Mouse (Mus musculus) 3134 (cell line): Measurements from ENCODE around the gene Gm5926.
"Not testable (repeated sequence)": the region's sequence is repeated elsewhere in the genome, so short reads cannot be mapped to it uniquely, and the experiment has no call there.

Experiments
- DNase-seq: peaks from one replicate; pipeline ENCODE4 v3.0.0-alpha.2; 2011; ENCODE audit warnings: low spot score; ENCODE audit not compliant: insufficient read length; ENCODE audit errors: extremely low read depth

Gene Gm5926

GRCm38 (mm10) chrX:32650416-32650815, at the start of gene Gm5926:
TSS of gene Gm5926 (plus strand) at chrX:32650716.
- DNase-seq, result not testable (repeated sequence)

- not testable (repeated sequence) for DNase-seq
Measured at GRCm38 (mm10) chrX:32601008-32601407, 49.5 kb upstream of the Gm5926 start.

GRCm38 (mm10) chrX:32601425-32601824, 49.1 kb upstream of the Gm5926 start:
- DNase-seq, result not testable (repeated sequence)
